In genomic region chr13:56228790-56229189, GRCm38 (mm10) we compare ENCODE assay signal across 40 mouse cellular contexts. TPM values are rescaled to one million over a fixed set of nuclear protein-coding genes. Genes with fewer than 3 reads are reported as not detected.
DNase-seq lines count a peak whose midpoint lies in the region; ATAC-seq and TF ChIP-seq lines count a peak whose summit lies in the region.
"Had no signal": no experiment of that assay in that cellular context is flagged by ENCODE, and none has a peak within 500 bp of the region (broad histone marks: within the 10 kb centered on the region; RNA-seq: fewer than 3 reads in every experiment).

No protein-coding gene starts in this region.

- peak overlapping the region; percentile 23 for H3K27ac ChIP-seq in midbrain, embryonic 10.5 days (replicated peaks)
- no peak overlapping the region for H3K27ac ChIP-seq in midbrain, postnatal 0 days (ENCODE audit: low read depth, low read length)
- H3K27ac ChIP-seq: heart, embryonic 10.5 days; heart, embryonic 15.5 days; hindbrain, embryonic 14.5 days; liver, embryonic 14.5 days; macrophage; midbrain, embryonic 13.5 days; neural tube, embryonic 12.5 days had no signal

- DNase-seq in embryo, embryonic 10.5 days (ENCODE audit: low spot score): peak; percentile 55
- no peak for DNase-seq in embryo, embryonic 10 days (ENCODE audit: low spot score)
- DNase-seq in midbrain, embryonic 10.5 days (ENCODE audit: low spot score): no peak
- DNase-seq in midbrain, postnatal 0 days (ENCODE audit: low spot score): no peak
- peak; percentile 36 for DNase-seq in thymus, postnatal 14 days
- no peak for DNase-seq in thymus, postnatal 10 days (ENCODE audit: low spot score in 2 of 2)
- no peak for DNase-seq in spleen, adult 12 weeks (ENCODE audit: low spot score)
- DNase-seq in right cerebral cortex, postnatal 36 days (ENCODE audit: low spot score in 2 of 2): no peak
- DNase-seq: adrenal gland, adult 2 months; adrenal gland, postnatal 36 days; cerebellum, adult 18-20 months; gastrocnemius, postnatal 25 days; heart, adult 11 months; kidney, adult 11 months; kidney, postnatal 14 days; liver; lung, adult 2 months; lung, postnatal 10 days; right cerebral cortex, postnatal 14 days; spleen, adult 18-20 months had no signal

- no peak for TF ChIP-seq CTCF in midbrain, postnatal 0 days (IDR thresholded peaks at IDR 0.05)

- no peak overlapping the region for H3K4me2 ChIP-seq in midbrain, postnatal 0 days (ENCODE audit: low read depth, low read length, poor library complexity, severe bottlenecking)
- H3K4me2 ChIP-seq: heart, embryonic 15.5 days; hindbrain, embryonic 14.5 days; midbrain, embryonic 13.5 days; neural tube, embryonic 12.5 days had no signal

- no peaks in the 10 kb centered on the region for H3K36me3 ChIP-seq in midbrain, embryonic 10.5 days
- no peaks in the 10 kb centered on the region for H3K36me3 ChIP-seq in midbrain, postnatal 0 days (ENCODE audit: insufficient read depth, low read length)
- H3K36me3 ChIP-seq: heart, embryonic 10.5 days; heart, embryonic 15.5 days; midbrain, embryonic 13.5 days; neural tube, embryonic 12.5 days had no signal

- H3K9ac ChIP-seq in midbrain, postnatal 0 days (replicated peaks; ENCODE audit: low read length, poor library complexity, severe bottlenecking): no peak overlapping the region
- H3K9ac ChIP-seq: heart, embryonic 15.5 days; hindbrain, embryonic 14.5 days; liver, embryonic 14.5 days; midbrain, embryonic 13.5 days; neural tube, embryonic 12.5 days had no signal

- H3K4me3 ChIP-seq in midbrain, embryonic 10.5 days: no peak overlapping the region
- H3K4me3 ChIP-seq in midbrain, postnatal 0 days (ENCODE audit: low read depth, low read length): no peak overlapping the region
- H3K4me3 ChIP-seq: erythroblast, embryonic 14.5 days; heart, embryonic 10.5 days; heart, embryonic 15.5 days; midbrain, embryonic 13.5 days; neural tube, embryonic 12.5 days had no signal

- H3K9me3 ChIP-seq in midbrain, embryonic 10.5 days (replicated peaks): no peaks in the 10 kb centered on the region
- no peaks in the 10 kb centered on the region for H3K9me3 ChIP-seq in midbrain, postnatal 0 days (ENCODE audit: low read length)
- H3K9me3 ChIP-seq: heart, embryonic 10.5 days; heart, embryonic 15.5 days; midbrain, embryonic 13.5 days; neural tube, embryonic 12.5 days had no signal

- WGBS in midbrain, embryonic 10.5 days: 10% methylated on average over 7 of the region's 7 CpGs
- WGBS in midbrain, postnatal 0 days: 14% methylated on average over 7 of the region's 7 CpGs

- H3K27me3 ChIP-seq in midbrain, embryonic 10.5 days (ENCODE audit: low read depth, poor library complexity, severe bottlenecking): peaks cover 96% of the 10 kb centered on the region
- H3K27me3 ChIP-seq in midbrain, postnatal 0 days (ENCODE audit: insufficient read depth, low read length): peaks cover 22% of the 10 kb centered on the region

- peaks cover 56% of the 10 kb centered on the region for H3K4me1 ChIP-seq in midbrain, embryonic 10.5 days
- H3K4me1 ChIP-seq in midbrain, postnatal 0 days (ENCODE audit: insufficient read depth, low read length): no peaks in the 10 kb centered on the region
- H3K4me1 ChIP-seq: heart, embryonic 15.5 days had no signal

- no peak for ATAC-seq in midbrain, postnatal 0 days (ENCODE audit: low FRiP score)
- ATAC-seq: activated CD4-positive, CD25-positive, alpha-beta regulatory T cell, adult 4 months; forebrain, embryonic 14.5 days; inflammation-experienced regulatory T-cells, adult 6 months; midbrain, embryonic 13.5 days had no signal

RNA-seq across cellular contexts. Expression of gene Neurog1, which starts 23.2 kb away (rescaled TPM):
- 33.7 and 34.4 TPM in 2 replicates for polyA plus RNA-seq in midbrain, embryonic 10.5 days (2016; fragmentation: Nextera tagmentation; extraction: Ambion mirVana)
- total RNA-seq in midbrain, postnatal 0 days (2014; rRNA removed): not detected in 2 replicates
- polyA plus RNA-seq in midbrain, postnatal 0 days (2015; fragmentation: Nextera tagmentation; extraction: Ambion mirVana): not detected in 2 replicates
- total RNA-seq: adrenal gland, adult 2 months; adrenal gland, postnatal 36 days; CH12.LX; gastrocnemius, adult 18-20 months; gastrocnemius, postnatal 25 days; heart, postnatal 25 days; layer of hippocampus, postnatal 10 days; left cerebral cortex, postnatal 14 days had no signal
- polyA plus RNA-seq: activated CD4-positive, CD25-positive, alpha-beta regulatory T cell, adult 4 months; adrenal gland, adult 2 months; C2C12; erythroblast, embryonic 14.5 days; heart, embryonic 15.5 days; hindbrain, embryonic 14.5 days; inflammation-experienced regulatory T-cells, adult 6 months; kidney, embryonic 14.5 days; limb, embryonic 11.5 days; liver, embryonic 14.5 days; lung, adult 2 months; macrophage; stomach, embryonic 16.5 days had no signal

RNA-seq across cellular contexts. Expression of gene Tifab, which starts 50.1 kb away (rescaled TPM):
- 1.4 and 1.6 TPM in 2 replicates for polyA plus RNA-seq in midbrain, embryonic 10.5 days (2016; fragmentation: Nextera tagmentation; extraction: Ambion mirVana)
- total RNA-seq in midbrain, postnatal 0 days (2014; rRNA removed): 0.49 and 0.52 TPM in 2 replicates
- polyA plus RNA-seq in midbrain, postnatal 0 days (2015; fragmentation: Nextera tagmentation; extraction: Ambion mirVana): 0.64 and 0.76 TPM in 2 replicates
- polyA plus RNA-seq: C2C12 had no signal

Comparison
In these comparisons a context has a peak if more than half of its experiments do, and no peak if none do; other contexts are left out.
1. DNase-seq: peak in embryo, embryonic 10.5 days (single experiment) and thymus, postnatal 14 days (single experiment); none in embryo, embryonic 10 days (single experiment), midbrain, embryonic 10.5 days (single experiment), midbrain, postnatal 0 days (single experiment), thymus, postnatal 10 days (0 of 2), spleen, adult 12 weeks (single experiment) and right cerebral cortex, postnatal 36 days (0 of 2).
2. RNA of gene Neurog1, which starts 23.2 kb away (polyA plus RNA-seq): 33.7 to 34.4 TPM in midbrain, embryonic 10.5 days; not detected in midbrain, postnatal 0 days; every median in the first group is over 10 times any median in the second.